Mouse (Mus musculus) brain, embryonic 14.5 days (tissue): ENCODE measurements at regions not wholly inside any gene's neighbourhood (a gene's known extent, or its start where the extent isn't known, plus 50 kb on each side); places are given as distances from the start of the nearest gene placed in this dataset.

ENCODE experiments used
- CTCF ChIP-seq: fragments of 200-500 bp; IDR thresholded peaks from 2 replicates; pipeline ENCODE4 v1.5.1; 2012; ENCODE audit warnings: inconsistent platforms, mild to moderate bottlenecking, moderate library complexity, borderline replicate concordance; ENCODE audit not compliant: insufficient read depth, insufficient read length; ENCODE audit errors: extremely low read depth
- POLR2A ChIP-seq: fragments of 200-500 bp; IDR thresholded peaks from 2 replicates; pipeline ENCODE4 v1.6.1; 2012; ENCODE audit warnings: mild to moderate bottlenecking, inconsistent platforms, borderline replicate concordance; ENCODE audit not compliant: poor library complexity, insufficient read depth, insufficient read length, severe bottlenecking; ENCODE audit errors: extremely low read depth

DNA sequence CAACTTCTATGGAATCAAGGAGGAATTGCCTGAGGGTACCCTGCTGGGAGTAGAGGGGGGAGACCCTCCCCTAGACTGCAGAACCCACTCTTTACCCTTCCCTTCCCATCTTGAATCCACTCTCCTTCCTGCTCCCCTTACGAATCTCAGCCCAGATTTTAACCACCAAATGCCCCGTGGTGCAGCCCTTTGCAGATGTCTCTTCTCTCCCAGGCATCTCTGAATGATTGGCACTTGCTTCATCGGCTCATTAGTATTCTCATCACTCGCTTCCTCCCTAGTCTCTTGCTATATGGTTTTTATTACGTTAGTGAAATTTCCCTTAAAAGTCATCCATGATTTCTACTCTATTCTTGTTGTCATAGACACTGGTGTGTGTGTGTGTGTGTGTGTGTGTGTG, 116.7 kb upstream of the Magi3 start:
- TF ChIP-seq CTCF (no peak), POLR2A (no peak)
